Mouse (Mus musculus) thymus, postnatal 10 days (tissue): ENCODE measurements at regions not wholly inside any gene's neighbourhood (a gene's known extent, or its start where the extent isn't known, plus 50 kb on each side); places are given as distances from the start of the nearest gene placed in this dataset.

Source experiments
- DNase-seq, 2 experiments: peaks; one replicate each; pipeline ENCODE4 v3.0.0; 2021; ENCODE audit warnings: low spot score in 2 of 2

DNA sequence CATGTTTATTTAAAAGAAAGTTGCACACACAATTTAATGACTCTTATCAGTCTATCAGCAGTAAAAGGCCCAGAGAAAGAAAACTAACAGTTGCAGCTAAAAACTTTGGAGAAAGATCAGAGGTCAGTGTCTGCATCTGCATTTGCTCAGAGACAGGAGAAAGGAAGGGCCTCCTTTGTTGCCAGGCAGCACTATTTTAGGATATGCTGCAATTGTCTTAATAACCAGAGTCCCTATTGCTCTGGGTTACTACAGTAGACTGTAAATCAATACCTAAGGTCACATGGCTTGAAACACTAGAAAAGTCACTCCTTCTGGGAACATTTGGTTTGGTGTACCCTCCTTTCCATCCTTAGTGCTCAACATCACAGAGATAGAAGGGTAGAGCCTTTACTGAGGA is 175.7 kb downstream of the Hdgfl1 start:
- no peak for DNase-seq

DNA sequence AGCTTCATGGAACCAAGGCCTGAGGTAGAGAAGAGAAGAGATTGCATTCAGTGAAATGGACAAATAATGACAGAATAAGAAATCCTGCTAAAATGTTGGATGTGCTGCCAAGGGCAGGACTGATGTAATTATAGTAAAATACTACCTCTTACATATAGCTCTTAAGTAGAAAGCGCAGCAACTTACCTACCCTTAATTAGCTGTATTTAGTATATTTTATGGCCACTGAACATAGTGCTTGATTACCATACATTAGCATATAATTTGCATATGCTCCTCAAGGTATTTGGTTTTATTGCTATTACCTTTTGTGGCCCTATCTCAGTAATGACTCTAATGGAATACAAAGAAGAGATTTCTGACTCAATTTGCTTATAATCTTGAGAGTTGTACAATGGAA is 176.2 kb downstream of the Hdgfl1 start:
- DNase-seq: no peak

DNA sequence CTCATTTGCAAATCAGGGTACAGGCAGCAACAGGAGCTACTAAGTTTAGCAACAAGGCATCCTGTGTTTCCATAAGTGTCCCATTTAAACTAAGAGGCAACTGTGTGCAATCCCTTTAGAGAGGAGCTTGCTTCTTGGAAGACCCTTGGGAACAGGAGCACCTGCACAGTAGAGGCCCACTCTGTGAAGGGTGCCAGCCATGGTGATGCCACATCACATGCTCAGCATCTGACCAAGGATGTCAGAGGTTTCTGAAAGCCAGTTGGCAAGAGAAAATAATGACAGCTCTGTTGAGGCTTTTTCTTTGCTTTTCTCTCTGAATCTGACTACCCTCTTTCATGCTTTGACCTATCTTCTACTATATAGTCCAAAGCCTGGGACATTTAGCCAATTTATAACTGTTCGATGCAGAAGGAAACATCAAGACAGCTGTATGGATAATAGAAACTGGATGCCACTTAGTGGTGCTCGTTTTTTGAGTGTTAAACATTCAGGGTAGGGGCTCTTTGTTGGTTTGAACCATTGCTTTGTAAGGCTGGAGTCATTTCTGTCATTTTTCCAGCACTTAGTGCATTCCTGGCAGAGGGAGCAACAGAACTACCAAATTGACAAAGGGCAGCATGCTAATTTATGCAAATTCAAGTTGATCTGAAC is 193.9 kb downstream of the Hdgfl1 start:
- DNase-seq: no peak

DNA sequence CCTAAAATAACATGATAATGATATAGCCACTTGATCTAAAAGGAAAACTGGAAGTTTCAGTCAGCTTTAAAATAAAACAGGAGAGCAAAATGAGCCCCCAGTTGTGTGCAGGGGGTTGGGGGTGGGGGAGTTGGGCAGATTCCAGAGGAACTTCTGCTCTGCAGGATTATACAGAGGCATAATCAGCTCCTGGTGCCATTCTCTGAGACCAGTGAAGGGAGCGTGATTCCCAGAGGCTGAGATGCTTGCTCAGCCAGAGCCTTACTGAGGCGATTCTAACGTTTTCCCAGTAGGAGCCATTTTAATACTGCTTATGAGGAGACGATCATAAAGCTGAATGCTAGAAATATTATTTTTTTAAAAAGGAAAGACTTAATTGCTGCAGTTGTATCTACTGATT is 200.5 kb downstream of the Hdgfl1 start:
- DNase-seq: no peak

DNA sequence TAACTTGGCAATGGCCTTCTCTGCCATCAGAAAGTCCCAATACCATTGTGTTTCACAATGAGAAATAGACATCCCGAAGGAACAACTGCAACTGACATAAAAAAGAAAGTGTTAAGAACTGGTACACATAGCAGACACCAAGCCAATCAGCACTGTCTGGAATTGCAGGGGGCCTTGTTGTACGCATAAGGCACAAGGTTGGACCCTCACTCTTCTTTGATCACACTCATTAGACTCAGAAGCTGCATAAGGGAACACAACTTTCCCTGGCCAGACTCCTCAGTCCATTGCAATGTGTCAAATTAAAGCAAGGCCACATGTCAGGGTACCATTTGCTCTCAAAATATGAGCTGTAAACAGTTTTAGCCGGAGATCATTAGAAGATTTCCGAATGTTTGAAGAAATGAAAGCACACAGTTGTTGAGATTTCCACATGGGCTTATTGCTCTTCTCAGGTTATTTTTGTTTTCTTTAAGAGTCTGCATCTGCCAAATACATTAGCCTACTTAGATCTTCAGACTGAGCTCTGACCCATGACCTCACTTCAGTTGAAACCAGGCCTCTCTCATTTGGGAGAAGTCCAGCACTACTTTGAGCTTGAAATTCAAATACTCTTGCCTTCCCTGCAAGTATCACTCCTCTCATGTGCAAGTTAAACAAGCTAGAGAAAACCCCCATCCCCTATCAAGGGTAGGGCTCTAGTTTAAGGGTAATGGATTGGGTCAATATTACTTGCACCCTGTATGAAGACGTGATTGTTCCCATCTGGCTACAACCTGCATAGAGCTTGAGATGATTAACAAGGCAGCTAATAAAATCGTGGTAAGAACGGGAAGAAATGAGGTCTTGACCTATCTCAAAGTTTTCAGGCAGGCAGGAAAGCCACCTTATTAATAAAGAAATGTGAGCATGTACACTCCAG is 204.8 kb downstream of the Hdgfl1 start:
- DNase-seq: no peak

DNA sequence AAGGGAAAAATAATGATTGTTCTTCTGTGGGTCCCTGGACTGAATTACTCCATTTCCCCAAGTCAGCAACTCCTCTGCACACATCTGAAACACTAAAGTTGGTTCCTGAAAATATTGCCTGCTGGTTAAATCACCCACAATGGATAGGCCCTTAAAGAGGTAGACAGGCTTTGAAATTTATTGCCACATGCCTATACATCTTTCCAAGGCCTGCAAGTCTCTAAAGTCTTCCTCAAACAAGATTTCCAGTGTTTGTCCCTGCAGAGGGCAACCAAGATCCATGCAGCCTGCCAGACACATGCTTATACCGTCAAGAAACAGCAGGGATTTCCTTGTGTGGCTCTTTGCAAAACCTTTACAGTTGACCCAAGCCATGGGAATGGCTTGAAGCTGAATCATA is 211.6 kb downstream of the Hdgfl1 start:
- no peak for DNase-seq

DNA sequence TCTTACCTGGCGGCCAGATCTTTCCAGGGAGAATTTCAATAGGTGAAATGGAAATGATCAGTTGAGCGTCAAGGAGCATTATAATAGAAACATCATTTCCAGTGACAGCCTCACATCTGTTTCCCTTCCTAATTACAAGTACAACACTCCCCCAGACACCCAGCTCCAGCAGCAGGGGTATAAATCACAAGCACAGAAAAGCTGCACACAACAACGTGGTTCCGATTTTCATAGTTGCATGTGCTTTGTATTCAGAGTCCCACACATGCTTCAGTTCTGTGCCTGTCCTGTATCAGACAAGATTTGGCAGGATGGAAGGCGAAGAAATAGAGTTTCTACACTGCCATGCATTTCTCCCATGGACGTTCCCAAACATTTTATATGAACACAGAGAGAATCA is 215.7 kb downstream of the Hdgfl1 start:
- DNase-seq: no peak

DNA sequence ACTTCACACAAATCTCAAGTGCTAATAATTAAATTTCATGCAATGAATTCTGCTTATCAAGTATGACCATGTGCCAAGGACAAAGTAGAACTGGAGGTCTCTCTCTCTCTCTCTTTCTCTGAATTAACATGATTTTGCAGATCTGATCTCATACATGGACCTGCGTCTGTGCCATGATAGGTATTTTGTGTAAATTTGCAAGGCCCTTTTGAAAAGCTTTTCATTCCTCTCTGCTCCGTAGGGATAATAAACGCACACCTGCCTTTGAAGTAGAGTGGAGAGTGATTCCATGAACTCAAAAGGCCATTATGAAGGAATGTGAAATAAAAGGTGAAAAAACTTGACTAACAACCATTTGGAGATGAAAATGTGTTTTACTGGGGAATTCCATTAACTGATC is 217.8 kb downstream of the Hdgfl1 start:
- DNase-seq: no peak

DNA sequence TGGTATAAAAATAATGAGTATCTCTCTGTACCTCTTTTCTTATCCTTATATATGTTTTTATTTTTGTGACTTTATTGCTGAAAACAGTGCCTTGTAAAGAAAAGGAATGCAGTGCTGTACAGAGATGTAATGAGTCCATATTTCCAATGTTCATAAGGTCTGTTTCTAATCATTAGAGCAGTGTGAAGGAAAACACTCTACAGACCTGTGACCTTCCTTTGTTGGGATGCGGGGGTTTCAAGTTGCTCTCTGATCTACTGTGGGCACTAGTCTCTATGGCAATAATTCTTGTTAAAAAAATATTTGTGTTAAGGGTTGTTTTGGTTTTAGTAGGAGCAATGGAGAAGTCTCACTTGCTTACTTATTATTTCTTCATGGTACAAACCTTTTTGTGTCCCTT is 231.0 kb downstream of the Hdgfl1 start:
- DNase-seq: no peak

DNA sequence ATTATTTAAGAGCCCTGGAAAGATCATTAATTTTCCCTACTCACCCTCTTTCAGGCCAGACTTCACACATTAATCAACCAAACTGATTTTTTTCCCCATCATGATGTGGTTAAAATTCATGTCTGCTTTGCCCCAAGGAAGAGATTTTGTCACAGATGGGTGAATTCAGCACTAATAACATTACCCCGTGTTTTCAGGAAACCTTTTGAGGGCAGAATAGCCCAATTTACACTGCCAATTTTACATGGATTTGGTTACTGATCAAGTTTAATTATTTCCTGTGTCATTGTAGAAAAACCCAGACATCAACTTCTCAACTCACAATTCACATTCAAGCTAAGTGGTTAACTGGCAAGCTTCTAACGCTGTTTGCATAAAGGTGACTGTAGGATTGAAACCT is 233.4 kb downstream of the Hdgfl1 start:
- DNase-seq: no peak

DNA sequence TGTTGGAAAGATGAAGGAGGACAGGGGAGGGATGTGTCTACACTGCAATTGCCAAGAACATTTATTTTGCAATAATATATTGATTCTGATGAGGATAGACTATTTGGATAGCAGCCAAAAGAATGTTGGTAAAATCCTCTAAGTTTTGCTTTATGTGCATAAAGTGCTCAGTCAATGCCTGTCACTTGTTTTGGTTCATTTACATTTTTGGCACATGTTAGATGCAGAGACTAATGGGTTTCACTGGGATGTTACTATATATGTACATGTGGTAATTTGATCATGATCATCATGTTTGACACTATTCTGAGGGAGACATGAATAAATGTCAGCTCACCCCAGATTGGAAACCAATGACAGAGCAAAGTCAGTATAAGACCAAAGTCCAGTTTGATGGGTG is 237.2 kb downstream of the Hdgfl1 start:
- DNase-seq: no peak

DNA sequence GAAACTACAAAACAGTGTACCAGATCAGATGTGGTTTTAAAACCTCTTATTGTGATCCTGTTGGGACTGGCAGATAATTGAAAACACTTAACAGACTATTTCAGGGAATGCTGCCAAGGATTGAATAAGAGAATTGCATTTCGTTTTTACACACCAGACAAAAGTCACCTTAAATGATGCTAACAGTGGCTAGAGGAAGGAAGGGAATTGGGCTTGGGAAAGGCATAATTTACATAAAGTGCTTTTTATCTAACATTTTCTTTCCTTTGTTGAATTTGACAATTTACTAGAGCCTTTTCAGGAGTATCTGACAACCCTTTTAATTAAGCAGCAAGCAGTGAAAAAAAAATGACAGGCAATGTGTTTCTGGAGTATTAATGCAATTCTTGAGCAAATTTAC is 250.9 kb downstream of the Hdgfl1 start:
- DNase-seq: no peak

DNA sequence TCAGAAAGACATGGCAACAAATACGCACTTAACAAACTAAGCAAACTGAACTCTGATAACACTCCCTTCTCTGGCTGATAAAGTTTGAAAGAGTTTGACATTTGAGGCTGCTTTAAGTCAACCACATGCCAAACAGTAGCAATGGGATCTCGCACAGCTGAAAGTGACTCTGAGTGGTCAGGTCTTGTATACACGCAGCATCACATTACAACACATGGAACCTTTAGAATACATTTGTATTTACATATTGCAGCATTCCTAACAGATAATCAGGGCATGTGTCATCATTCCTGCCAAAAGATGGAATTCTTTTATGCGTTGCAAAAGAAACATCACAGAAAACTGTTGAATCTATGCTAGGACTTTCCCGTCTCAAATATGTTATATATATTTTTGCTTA is 251.5 kb downstream of the Hdgfl1 start:
- DNase-seq: no peak

DNA sequence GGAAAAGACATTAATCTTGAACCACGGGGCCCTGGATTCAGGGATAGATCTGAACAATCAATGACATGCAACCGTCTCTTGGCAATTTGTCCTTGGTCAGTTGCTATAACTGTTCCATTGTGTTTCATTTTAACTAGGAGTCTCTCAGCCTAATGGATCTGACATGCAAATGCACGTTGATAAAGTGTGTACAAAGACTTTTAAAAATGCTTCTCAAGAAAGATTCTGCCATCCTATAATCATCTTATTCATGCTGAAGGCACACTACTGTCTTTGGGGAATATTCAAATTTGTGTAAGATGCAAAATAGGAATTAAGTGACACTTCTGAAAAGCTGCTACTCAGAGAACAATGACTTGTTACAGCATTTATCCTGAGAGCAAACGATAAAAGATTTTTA is 252.3 kb downstream of the Hdgfl1 start:
- DNase-seq: no peak

DNA sequence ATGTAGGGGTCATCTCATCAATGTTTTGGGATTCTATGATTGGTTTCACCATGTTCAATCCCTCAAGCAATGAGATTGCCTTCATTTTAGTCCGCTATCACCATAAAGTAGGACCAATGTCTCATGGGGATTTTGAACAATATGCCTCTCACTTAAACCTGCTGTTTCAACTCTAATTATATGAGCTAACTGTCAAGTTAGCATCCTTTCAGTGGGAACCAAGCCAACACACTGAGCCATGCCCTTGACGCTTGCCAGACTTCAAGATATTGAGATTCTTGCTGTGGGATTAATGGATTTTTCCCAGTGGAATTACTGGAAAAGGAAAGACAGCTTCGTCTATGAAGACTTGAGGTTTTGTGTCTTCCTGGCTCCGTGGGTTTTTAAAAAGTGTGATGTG is 259.5 kb downstream of the Hdgfl1 start:
- no peak for DNase-seq

DNA sequence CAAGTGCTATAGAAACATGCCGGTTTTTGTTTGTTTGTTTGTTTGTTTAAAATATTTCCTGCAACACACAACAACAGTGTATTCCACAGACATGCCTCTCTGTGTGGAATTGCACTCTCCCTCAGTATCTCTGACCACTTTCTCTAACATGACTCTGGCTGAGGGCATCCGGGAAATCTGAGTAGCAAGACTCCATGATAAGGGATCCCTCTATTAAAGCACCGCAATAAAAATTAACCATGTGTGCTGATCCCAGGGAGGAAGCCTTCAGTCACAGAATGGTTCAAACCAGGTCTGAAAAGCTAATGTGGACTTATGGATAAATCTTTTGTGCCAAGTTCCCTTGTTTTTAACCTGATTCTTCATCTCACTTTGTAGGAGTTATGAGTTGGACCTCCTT is 260.1 kb downstream of the Hdgfl1 start:
- no peak for DNase-seq

DNA sequence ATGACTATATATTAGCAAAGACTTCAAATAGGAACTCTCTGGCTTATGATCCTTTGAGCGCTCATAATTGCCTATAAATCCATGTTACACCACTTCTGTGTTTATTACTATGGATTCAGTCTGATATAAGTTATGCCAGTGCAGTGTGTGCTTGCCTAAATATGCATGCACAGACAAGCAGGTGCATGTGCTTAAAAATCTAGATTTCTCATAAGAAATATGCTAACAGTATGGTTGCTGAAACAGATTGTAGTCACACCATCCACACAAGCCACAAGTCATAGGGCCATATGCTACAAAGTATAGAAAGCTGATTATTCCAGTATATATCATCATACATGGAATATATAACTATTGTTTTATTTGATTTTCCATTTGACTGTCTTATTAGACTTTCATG is 266.2 kb downstream of the Hdgfl1 start:
- DNase-seq: no peak

DNA sequence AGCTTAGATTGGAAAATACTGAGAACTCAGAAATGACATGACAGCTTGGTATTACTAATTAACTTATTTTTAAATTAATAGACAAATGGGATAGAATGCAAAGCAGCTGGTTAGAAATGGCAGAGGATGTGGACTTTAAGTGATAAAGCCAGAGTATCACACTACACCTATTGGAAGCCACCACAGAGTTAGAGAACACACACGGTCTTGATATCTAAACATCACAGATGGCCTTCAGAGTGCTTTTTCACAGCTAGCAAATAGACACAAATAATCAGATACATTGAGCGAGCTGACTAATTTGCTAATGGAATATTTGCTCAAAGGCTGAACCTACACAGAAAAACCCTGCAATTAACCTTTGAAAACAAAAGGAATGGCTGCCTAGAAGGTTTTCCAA is 272.9 kb downstream of the Hdgfl1 start:
- DNase-seq: no peak

DNA sequence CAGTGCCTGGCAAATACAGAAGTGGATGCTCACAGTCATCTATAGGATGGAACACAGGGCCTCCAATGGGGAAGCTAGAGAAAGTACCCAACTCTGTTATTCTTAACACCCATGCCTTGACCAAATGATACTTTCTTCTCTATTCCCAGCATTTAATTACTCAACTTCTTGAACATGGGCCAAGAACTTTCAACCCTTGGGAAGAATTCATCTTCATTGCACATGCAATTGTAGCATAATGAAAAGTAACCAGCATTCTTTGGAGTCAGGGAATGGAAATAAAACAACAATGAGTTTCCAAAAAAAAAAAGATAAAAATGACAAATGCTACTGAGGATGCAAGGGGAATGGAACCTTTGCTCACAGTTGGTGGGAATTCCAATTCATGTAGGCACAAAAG is 274.1 kb downstream of the Hdgfl1 start:
- DNase-seq: no peak

DNA sequence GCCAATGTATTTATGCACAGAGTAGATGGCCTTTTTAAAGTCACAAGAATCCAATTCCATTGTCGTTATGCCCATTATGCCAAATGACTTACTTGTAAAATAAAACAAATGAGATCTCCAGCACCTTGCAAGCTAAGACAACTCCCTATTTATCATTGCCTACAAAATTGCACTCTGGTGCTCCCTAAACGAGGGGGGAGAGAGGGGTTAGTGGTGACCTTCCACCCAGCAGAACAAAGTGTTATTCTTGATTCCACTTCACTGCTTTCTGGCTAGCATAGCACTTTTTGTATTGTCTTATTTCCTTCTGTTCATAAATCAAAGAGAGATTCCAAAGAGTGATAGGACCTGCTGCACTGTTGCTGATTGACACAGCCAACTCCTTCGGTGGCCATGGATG is 300.6 kb downstream of the Hdgfl1 start:
- DNase-seq: no peak

DNA sequence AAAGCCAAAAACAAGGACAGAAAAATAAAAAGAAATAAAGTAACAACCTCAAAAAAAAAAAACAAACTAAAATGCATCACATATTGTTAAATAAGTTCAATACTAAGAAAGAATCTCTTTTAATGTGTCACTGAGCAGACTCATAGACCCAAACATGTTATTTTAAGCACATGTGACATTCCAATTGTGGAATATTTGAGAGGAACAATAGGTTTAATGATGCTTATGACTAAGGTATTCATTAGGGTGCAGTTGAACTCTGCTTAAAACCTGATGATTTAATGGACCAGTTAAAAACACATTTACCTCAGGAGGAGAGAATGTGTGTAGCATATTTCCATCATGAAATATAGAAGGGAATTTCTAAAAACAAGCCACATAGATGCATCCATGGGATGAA is 302.4 kb downstream of the Hdgfl1 start:
- DNase-seq: no peak

DNA sequence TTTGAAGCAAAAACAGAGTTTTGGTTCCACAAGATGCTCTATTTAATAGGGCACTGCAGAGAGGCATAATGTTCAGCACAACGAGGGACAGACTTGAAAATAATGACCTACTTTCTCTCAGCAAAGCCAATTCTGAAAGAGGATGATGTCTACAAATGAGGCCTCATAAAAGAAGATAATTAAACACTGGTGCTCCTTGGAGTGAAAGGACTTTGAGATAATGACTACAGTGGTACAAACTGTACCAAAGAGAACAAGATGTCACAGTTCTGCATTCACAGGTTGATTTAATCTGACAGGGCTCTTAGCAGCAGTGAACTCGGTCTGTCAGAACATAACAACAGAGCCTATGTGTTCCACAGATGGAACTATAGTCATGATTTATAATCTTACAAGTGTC is 305.4 kb downstream of the Hdgfl1 start:
- DNase-seq: no peak

DNA sequence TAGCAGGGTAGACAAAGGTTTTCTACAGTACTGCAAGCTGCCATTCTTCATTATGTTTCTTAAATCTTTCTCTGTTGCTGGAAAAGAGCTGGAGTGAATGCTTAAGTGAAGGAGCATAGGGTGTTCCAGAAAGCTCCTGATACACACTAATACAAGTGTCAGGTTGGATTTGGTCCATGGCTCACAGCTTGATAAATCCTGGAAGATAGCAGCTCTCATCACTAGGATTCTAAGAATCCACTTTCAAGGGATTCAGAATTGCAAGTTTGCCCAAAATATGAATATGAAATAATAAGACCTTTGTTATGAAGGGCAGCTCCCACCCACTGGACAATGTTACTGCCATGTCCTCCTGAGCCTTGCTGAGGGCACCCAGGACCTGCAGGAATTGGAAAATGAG is 305.9 kb downstream of the Hdgfl1 start:
- no peak for DNase-seq
